ENCODE assay signal across 7 mouse cellular contexts in the genomic region with DNA sequence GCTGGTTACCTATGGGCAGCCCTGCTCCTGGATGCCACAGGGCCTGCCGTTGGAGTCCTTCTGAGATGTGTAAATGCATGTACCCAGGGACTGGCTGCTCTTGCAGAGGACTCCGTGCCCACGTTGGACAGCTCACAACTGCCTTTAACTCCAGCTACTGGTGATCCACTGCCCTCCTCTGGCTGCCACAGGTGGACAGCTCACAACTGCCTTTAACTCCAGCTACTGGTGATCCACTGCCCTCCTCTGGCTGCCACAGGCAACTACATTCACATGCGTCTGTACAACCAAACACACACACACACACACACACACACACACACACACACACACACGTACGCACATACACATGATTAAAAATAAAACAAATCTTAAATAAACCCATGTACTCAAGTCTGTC.
A peak's percentile ranks its signal among the peaks of the same experiment; 100 is the strongest.
DNase-seq lines count a peak whose midpoint lies in the region; ATAC-seq and TF ChIP-seq lines count a peak whose summit lies in the region.
"Not testable (repeated sequence)": the region's sequence is repeated elsewhere in the genome, so short reads cannot be mapped to it uniquely, and the experiment has no call there.

No protein-coding gene starts in this region.

- TF ChIP-seq POLR2A in ES-Bruce4 (IDR thresholded peaks at IDR 0.05; ENCODE audit: insufficient read depth, low read length); kidney, adult 2 months (IDR thresholded peaks at IDR 0.05; ENCODE audit: low read depth, low read length); olfactory bulb, adult 2 months (IDR thresholded peaks at IDR 0.05; ENCODE audit: insufficient read depth, low read depth, low read length): not testable (repeated sequence)

- DNase-seq in adrenal gland, adult (ENCODE audit: inconsistent age in 2 of 2, low spot score in 1 of 2): peak; percentile 36 to 62
- peak; percentile 48 for DNase-seq in brain, adult 2 months (ENCODE audit: low read depth, low spot score)
- DNase-seq in forebrain, postnatal 0 days; liver, embryonic 14.5 days (ENCODE audit: low read depth in 3 of 3, low spot score in 3 of 3): not testable (repeated sequence)
- peak; percentile 1 for DNase-seq in kidney, adult 2 months

- not testable (repeated sequence) for ATAC-seq in forebrain, postnatal 0 days; liver, embryonic 14.5 days (ENCODE audit: insufficient read depth)

- not testable (repeated sequence) for TF ChIP-seq EP300 in ES-Bruce4 (IDR thresholded peaks at IDR 0.05; ENCODE audit: insufficient read depth, low read depth, low read length); liver, embryonic 14.5 days (IDR thresholded peaks at IDR 0.05; ENCODE audit: low read depth)

- WGBS in forebrain, postnatal 0 days: 88% methylated on average over 6 of the region's 6 CpGs
- WGBS in kidney, adult 2 months: 76% methylated on average over 6 of the region's 6 CpGs
- WGBS in liver, embryonic 14.5 days (ENCODE audit: insufficient replicate concordance): 60% methylated on average over 6 of the region's 6 CpGs
- WGBS in olfactory bulb, adult 2 months: 71% methylated on average over 6 of the region's 6 CpGs

- not testable (repeated sequence) for H3K4me1 ChIP-seq in ES-Bruce4 (ENCODE audit: control insufficient read depth, insufficient read depth, low read length); forebrain, postnatal 0 days (ENCODE audit: insufficient read depth); kidney, adult 2 months (ENCODE audit: control insufficient read depth, insufficient read depth, low read length); liver, embryonic 14.5 days (replicated peaks; ENCODE audit: control insufficient read depth in 2 of 2, insufficient read depth in 2 of 2, low read length in 1 of 2)
- H3K4me1 ChIP-seq in olfactory bulb, adult 2 months (ENCODE audit: control insufficient read depth, insufficient read depth, low read length): peaks cover 17% of the 10 kb centered on the region

- not testable (repeated sequence) for H3K4me3 ChIP-seq in ES-Bruce4 (ENCODE audit: low read depth, low read length); forebrain, postnatal 0 days (ENCODE audit: low read depth, low read length); kidney, adult 2 months (ENCODE audit: insufficient read depth, low read depth, low read length); liver, embryonic 14.5 days (ENCODE audit: insufficient read depth in 1 of 2, low read depth in 2 of 2, low read length in 2 of 2); olfactory bulb, adult 2 months (ENCODE audit: insufficient read depth, low read depth, low read length)

- H3K9me3 ChIP-seq in ES-Bruce4 (replicated peaks; ENCODE audit: control insufficient read depth, insufficient read depth, low read length, poor library complexity, severe bottlenecking); forebrain, postnatal 0 days (ENCODE audit: low read length); liver, embryonic 14.5 days (ENCODE audit: control insufficient read depth, low read length): not testable (repeated sequence)

- not testable (repeated sequence) for H3K9ac ChIP-seq in ES-Bruce4 (ENCODE audit: low read depth, poor library complexity, severe bottlenecking); forebrain, postnatal 0 days; liver, embryonic 14.5 days (replicated peaks)

- H3K27me3 ChIP-seq in ES-Bruce4 (ENCODE audit: control insufficient read depth, insufficient read depth, low read length, poor library complexity, severe bottlenecking); forebrain, postnatal 0 days (ENCODE audit: insufficient read depth, low read length); kidney, adult 2 months (replicated peaks; ENCODE audit: control insufficient read depth, insufficient read depth, low read length); liver, embryonic 14.5 days (ENCODE audit: control insufficient read depth, insufficient read depth, low read length): not testable (repeated sequence)

- not testable (repeated sequence) for H3K27ac ChIP-seq in ES-Bruce4 (ENCODE audit: insufficient read depth, low read length); forebrain, postnatal 0 days (ENCODE audit: low read depth, low read length); kidney, adult 2 months (ENCODE audit: insufficient read depth, low read depth, low read length); liver, embryonic 14.5 days; olfactory bulb, adult 2 months (ENCODE audit: insufficient read depth, low read depth, low read length)

- H3K36me3 ChIP-seq in ES-Bruce4 (ENCODE audit: control insufficient read depth, insufficient read depth, low read length, poor library complexity, severe bottlenecking); forebrain, postnatal 0 days (ENCODE audit: insufficient read depth); kidney, adult 2 months (ENCODE audit: control insufficient read depth, insufficient read depth, low read length); liver, embryonic 14.5 days (replicated peaks; ENCODE audit: control insufficient read depth, insufficient read depth, low read depth): not testable (repeated sequence)

- peak; percentile 88 for TF ChIP-seq CTCF in ES-Bruce4 (IDR thresholded peaks at IDR 0.05; ENCODE audit: low read depth, low read length)
- TF ChIP-seq CTCF in forebrain, postnatal 0 days (IDR thresholded peaks at IDR 0.05; ENCODE audit: low read depth): peak; percentile 57
- TF ChIP-seq CTCF in kidney, adult 2 months (conservative IDR thresholded peaks at IDR 0.05; ENCODE audit: insufficient read depth, insufficient read length, low read depth, low read length): peak; percentile 39
- peak; percentile 37; the same call in 1 of the 2 replicates for TF ChIP-seq CTCF in liver, embryonic 14.5 days (IDR thresholded peaks at IDR 0.05; ENCODE audit: low read depth)
- peak; percentile 7; the same call in 1 of the 2 replicates for TF ChIP-seq CTCF in olfactory bulb, adult 2 months (IDR thresholded peaks at IDR 0.05; ENCODE audit: insufficient read depth, low read depth, low read length)

- not testable (repeated sequence) for H3K4me2 ChIP-seq in forebrain, postnatal 0 days (ENCODE audit: low read depth); liver, embryonic 14.5 days (ENCODE audit: low read depth)

Comparison
In these comparisons a context has a peak if more than half of its experiments do, and no peak if none do; other contexts are left out.
1. CTCF ChIP-seq: peak in every context shown above with its lines; median percentile 88 in ES-Bruce4; 57 in forebrain, postnatal 0 days; 39 in kidney, adult 2 months; 37 in liver, embryonic 14.5 days; 7 in olfactory bulb, adult 2 months.